Mouse (Mus musculus): ENCODE measurements around the gene Spire2.

- TF ChIP-seq CTCF (IDR thresholded peaks at IDR 0.05; ENCODE audit: low read depth) (peak; percentile 48), EP300 (IDR thresholded peaks at IDR 0.05; ENCODE audit: low read depth) (peak; percentile 95)
These were observed 41.1 kb downstream of the Spire2 start, which contains the start of gene Tcf25 for GRCm38 (mm10) chr8:123373403-123374238.
